Mouse (Mus musculus) brown adipose tissue, adult 24 weeks (tissue): Measurements from ENCODE around the gene Ppia. TPM values are rescaled to one million over a fixed set of nuclear protein-coding genes. Genes with fewer than 3 reads are reported as not detected.
A peak's percentile ranks its signal among the peaks of the same experiment; 100 is the strongest.
"Not testable (repeated sequence)": the region's sequence is repeated elsewhere in the genome, so short reads cannot be mapped to it uniquely, and the experiment has no call there.

ENCODE experiments used
- H3K27ac ChIP-seq: fragments of 200-500 bp; replicated peaks from 2 replicates; pipeline ENCODE4 v1.5.1; 2012; ENCODE audit warnings: low read depth, mild to moderate bottlenecking, low read length
- H3K4me1 ChIP-seq: fragments of 200-500 bp; 2 replicates; pipeline ENCODE4 v1.6.1; 2012; ENCODE audit warnings: low read length, mixed read lengths; ENCODE audit not compliant: control insufficient read depth, insufficient read depth, insufficient read length
- H3K4me3 ChIP-seq: fragments of 200-500 bp; 2 replicates; pipeline ENCODE4 v1.5.1; 2012; ENCODE audit warnings: low read depth, mild to moderate bottlenecking, low read length, moderate library complexity; ENCODE audit not compliant: insufficient read depth
- polyA plus RNA-seq: library from polyadenylated mRNA; stranded (reverse); fragments of >200 nt; gene quantifications from 2 replicates; pipeline ENCODE4 v1.2.4, GENCODE M21; 2012; ENCODE audit not compliant: missing spikeins, insufficient read depth, insufficient read length

The Ppia gene
- polyA plus RNA-seq, 1 experiment, result 2,277 TPM

DNA sequence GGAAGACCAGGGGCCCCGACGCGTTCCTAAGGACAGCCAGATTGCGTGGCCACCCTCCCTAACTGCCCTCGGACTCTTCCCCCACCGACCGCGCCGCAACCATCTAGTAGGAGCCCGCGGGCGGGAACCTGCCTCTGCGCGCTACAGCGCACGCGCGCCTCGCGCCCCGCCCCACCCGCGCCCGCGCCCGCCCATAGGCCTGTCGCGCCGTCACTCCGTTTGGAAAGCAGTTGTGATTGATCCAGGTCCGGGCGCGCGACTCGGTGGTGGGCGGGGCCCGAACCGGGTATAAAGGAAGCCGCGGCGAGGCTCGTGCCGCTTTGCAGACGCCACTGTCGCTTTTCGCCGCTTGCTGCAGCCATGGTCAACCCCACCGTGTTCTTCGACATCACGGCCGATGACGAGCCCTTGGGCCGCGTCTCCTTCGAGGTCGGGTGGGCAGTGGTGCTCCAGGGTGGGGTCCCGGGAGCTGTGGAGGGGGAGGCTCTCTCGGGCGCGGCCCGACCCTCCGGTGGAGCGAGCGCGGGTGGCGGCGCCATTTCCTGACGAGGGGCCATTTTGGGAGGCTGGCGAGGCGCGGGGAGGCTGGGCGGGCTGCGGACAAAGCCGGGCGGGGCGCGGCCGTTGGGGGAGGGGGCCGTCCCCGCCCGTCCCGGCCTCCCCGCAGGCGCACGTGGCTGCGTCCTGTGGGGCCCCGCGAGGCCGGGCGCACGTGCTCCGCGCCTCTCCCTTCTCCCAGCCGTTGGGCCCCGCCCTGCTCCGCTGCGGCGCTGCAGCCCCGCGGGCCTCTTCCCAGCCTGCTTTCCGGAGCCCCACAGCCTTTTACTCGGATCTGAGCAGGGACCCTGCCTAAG lies 535 bp downstream of the Ppia start:
- peak overlapping the region; percentile 97 for H3K27ac ChIP-seq
- peaks cover 6% of the 10 kb centered on the region; the same call in 1 of the 2 replicates for H3K4me1 ChIP-seq
- H3K4me3 ChIP-seq, result peak overlapping the region; percentile 91

DNA sequence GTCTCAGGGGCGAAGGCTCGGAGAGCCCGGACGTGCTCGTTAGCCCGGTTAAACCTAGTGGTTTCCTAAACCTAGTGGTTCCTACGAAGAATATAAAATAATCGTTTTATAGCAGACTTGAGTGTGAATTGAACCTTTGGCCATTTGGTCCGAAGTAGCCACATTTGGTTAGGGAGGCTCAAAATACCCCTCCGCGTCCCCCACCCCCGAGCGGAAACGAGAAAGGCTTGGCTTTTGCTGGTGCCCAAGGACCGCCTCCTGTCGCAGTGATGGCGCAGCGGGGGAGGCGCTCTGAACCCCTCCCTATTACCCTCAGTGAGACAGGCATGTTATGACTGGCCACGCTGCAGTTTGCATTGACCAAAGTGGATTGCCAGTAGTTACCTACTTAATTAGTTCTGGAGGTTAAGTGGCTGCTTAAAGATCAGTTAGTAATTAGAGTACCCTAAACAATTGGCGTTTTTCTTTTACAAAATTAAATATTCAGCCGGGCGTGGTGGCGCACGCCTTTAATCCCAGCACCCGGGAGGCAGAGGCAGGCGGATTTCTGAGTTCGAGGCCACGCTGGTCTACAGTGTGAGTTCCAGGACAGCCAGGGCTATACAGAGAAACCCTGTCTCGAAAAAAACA lies 1.3 kb downstream of the Ppia start:
- Histone ChIP-seq H3K27ac (peak overlapping the region; percentile 76), H3K4me3 (peak overlapping the region; percentile 91), H3K4me1 (peaks cover 6% of the 10 kb centered on the region; the same call in 1 of the 2 replicates)

DNA sequence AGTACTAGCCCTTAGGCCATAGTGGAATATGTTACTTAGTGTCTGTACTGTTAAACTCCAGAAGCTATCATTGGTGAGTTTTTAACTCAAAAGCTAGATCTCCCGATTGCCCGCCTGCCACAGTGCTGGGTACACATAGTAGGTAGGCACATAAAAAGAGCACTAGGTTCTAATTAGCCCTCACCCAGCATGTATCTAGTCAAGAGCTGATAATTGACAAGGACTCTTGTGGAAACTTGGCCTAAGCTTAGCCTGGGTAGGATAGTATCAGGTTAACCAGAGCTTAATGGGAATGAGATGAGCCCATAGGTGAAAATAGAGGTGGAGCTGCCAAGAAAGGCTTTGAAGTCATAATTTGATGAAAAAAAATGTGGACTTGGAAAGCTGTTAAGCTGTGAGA lies 1.8 kb downstream of the Ppia start:
- no peak overlapping the region for H3K27ac ChIP-seq
- peaks cover 6% of the 10 kb centered on the region; the same call in 1 of the 2 replicates for H3K4me1 ChIP-seq
- peak overlapping the region; percentile 91 for H3K4me3 ChIP-seq

DNA sequence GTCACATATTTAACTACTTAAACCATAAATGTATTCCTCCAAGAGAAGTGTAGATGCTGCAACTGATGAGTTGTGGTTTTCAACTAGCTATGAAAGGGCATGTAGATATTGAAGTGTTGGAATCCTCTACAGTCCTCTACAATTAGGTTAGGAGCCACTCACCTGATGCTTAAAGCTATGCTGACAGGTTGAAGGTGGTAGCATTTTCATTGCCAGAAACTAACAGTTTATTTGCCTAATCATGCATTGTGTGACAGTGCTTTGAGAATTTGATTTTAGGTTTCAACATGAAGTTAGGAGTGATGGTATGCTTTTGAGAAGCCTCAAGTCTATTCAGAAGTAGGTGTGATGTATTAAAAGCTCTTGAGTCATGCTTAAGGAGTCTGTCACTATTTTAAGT lies 2.2 kb downstream of the Ppia start:
- Histone ChIP-seq H3K4me1 (peaks cover 6% of the 10 kb centered on the region; the same call in 1 of the 2 replicates), H3K27ac (no peak overlapping the region), H3K4me3 (no peak overlapping the region)

DNA sequence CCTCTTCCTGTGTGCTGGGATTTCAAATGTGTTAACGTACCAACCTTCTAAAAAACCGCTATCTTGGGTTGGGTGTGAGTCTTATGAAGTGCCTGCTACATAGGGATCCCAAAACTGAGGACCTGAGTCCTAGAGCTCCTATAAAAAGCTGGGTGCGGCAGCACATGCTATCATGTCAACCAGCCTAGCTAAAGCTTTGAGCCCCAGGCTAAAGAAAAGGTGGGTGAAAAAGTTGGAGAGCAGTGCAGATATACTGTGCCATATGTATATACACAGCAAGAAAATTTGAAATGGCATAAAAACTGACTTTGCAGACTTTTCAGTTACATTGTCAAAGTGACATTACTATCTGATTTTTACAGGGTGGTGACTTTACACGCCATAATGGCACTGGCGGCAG lies 3.5 kb downstream of the Ppia start:
- no peak overlapping the region for H3K4me3 ChIP-seq
- peaks cover 6% of the 10 kb centered on the region; the same call in 1 of the 2 replicates for H3K4me1 ChIP-seq

DNA sequence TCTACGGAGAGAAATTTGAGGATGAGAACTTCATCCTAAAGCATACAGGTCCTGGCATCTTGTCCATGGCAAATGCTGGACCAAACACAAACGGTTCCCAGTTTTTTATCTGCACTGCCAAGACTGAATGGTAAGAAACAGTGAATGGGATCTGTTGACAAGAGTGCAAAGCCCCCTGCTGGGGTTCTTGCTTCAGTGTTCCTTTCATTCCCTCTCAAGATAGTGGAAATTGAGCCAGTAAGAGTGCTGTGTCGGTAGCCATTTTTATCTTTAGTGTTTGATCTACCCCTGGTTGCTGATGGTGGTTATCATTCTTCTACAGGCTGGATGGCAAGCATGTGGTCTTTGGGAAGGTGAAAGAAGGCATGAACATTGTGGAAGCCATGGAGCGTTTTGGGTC lies 3.9 kb downstream of the Ppia start:
- H3K4me3 ChIP-seq, H3K4me1 ChIP-seq, H3K27ac ChIP-seq: not testable (repeated sequence)

More for the DNA sequence above, 3.5 kb downstream of the Ppia start:
- H3K27ac ChIP-seq, result no peak overlapping the region

DNA sequence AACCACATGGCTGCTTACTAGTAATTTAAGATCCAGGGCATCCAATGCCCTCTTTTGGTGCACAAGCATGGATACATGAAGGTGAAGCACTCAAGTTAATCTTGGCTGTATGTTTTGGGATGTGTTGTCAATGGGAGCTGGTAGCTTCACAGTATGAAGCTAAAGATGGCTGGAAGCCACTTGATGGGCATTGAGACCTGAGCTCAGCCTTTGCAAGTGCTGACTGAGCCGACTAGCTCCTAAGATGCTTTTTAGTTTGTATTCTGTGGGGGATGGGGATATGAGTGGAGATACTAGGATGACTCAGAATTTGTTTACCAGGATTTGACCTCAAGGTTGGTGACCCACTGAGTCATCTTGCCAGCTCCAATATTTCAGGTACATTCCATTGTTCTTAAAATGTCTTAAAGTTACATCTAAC lies 5.0 kb downstream of the Ppia start:
- no peak overlapping the region for H3K27ac ChIP-seq

DNA sequence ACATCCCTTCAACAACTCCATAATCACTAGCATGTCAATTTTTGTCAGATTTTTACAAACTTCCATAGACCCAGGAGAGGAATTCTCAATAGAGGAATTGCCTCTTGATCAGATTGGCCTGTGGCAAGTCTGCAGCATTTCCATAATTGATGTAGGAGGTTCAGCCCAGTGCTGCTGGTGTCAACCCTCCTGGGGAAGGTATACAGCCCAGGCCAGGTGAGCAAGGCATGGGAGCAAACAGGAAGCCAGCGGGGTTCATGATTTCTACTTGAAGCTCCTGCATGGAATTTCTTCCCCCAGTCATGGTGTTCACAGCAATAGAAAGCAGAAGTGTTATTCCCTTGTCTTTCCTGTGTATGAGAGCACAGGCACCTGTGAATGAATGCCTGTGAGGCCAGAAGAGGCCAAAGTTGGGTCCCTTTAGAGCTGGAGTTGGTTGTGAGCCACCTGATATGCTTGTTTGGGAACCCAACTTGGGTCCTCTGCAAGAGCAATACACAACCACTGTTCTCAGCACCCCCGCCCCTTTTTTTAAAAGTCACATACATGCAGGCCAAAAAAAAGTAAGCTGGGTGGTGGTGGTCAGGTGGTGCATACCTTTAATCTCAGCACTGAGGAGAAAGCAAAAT lies 5.6 kb downstream of the Ppia start:
- Histone ChIP-seq H3K4me3 (no peak overlapping the region), H3K27ac (no peak overlapping the region), H3K4me1 (peaks cover 2% of the 10 kb centered on the region; the same call in 1 of the 2 replicates)

More for the DNA sequence above, 5.0 kb downstream of the Ppia start:
- H3K4me3 ChIP-seq, result no peak overlapping the region
- H3K4me1 ChIP-seq, result peaks cover 2% of the 10 kb centered on the region; the same call in 1 of the 2 replicates

DNA sequence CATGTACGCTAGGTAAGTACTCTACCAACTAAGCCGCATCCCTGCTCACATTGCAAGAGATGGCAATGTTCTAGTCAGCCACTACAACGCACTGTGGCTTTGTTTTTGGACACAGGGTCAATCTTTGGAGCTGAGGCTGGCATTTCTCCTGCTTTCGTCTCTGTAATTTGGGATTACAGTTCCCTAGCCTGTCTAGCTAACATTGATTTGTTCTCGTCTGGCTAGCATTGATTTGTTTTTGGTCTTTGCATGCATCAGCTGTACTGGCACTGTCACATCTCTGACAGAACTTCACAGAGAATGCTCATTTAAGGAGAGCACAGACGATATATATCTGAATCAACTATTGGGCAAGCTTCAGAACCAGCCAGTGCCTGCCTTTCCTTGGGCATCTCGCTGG lies 14.9 kb downstream of the Ppia start:
- Histone ChIP-seq H3K4me1 (no peaks in the 10 kb centered on the region), H3K27ac (no peak overlapping the region), H3K4me3 (no peak overlapping the region)

DNA sequence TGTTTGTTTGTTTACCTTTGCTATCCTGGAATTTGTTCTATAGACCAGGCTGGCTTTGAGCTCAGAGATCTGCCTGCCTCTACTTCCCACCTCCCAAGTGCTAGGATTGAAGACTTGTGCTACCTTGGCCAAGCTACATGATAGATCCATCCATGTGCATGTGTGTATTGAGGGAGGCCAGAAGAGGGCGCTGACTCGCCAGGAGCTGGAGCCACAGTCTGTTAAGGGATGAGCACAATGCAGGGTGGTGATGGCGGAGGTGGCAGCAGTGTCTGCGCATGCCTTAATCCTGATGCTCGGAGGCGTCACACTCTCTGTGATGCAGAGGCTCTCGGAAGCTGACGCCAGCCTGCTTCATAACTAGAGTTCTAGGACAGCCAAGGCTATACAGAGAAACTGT lies 21.2 kb downstream of the Ppia start:
- Histone ChIP-seq H3K4me3 (no peak overlapping the region), H3K27ac (no peak overlapping the region), H3K4me1 (no peaks in the 10 kb centered on the region)

DNA sequence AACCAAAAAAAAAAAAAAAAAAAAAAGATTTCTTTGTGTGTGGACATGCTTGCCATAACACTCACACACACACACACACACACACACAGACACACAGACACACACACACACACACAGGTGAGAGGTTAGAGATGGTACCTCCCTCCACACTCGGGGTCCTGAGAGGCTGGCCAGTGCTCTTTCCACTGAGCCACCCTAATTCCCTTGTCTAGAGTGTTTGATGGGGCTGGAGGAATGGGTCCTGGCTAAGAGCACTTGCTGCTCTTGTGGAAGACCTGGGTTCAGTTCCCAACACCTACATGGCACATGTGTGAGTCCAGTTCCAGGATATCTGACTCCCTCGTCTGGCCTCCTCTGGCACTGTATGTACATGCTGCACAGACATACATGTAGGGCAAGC lies 22.4 kb downstream of the Ppia start:
- H3K27ac ChIP-seq, result no peak overlapping the region

DNA sequence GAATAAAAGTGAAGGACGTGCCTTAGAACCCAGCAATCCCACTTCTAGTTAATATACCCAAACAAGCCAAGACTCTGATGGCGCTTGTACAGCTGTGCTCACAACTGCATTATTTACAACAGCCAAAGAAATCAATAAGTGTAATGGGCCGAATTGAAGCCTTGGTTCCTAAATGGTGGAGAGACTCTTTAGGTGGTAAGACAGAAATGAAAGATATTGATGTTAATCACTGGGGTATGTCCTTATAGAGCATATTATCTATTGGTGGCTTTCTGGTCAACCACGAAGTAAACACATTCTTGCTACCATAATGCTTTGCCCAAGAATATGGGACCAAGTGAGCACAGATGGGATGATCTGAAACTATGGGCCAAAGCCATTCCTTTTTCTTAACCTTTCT lies 24.9 kb downstream of the Ppia start:
- no peaks in the 10 kb centered on the region; the same call in 1 of the 2 replicates for H3K4me1 ChIP-seq
- no peak overlapping the region for H3K4me3 ChIP-seq

More for the DNA sequence above, 22.4 kb downstream of the Ppia start:
- Histone ChIP-seq H3K4me3 (no peak overlapping the region), H3K4me1 (no peaks in the 10 kb centered on the region; the same call in 1 of the 2 replicates)

DNA sequence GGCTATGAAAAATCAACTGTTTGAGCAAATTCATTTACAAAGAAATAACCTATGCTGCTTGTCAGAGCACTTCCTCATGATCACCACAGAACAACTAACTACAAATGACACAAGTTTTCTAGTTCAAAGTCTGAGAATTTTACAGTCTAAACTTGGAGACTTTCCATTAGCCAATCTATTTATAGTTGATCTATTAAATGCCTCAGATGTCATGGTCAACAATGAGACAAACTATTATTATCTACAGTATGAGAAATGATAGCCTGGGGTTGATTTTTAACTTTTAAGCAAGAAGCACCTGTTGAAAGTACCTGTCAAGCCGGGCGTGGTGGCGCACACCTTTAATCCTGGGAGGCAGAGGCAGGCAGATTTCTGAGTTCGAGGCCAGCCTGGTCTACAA lies 27.3 kb downstream of the Ppia start:
- no peak overlapping the region for H3K4me3 ChIP-seq
- H3K27ac ChIP-seq, result no peak overlapping the region
- no peaks in the 10 kb centered on the region; the same call in 1 of the 2 replicates for H3K4me1 ChIP-seq

More for the DNA sequence above, 24.9 kb downstream of the Ppia start:
- H3K27ac ChIP-seq, result no peak overlapping the region

DNA sequence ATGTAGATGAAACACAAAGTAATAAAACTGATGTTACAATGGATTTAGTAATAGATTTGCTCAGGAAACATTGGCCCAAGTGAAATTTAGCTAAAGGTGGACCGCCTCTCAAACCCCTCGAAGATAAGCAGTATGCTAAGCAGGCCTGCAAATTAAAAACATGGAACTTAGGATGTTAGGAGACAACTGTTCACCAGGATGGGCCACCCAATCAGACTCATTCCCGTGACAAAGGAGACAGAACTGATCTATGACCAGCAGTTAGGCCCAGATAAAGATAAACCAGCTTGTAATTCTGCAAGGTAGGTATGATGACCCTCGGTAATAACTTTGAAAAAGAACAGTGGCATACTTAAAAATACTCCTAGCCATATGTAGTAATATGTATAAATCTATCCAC lies 27.9 kb downstream of the Ppia start:
- Histone ChIP-seq H3K4me3 (peak overlapping the region; percentile 84), H3K27ac (no peak overlapping the region), H3K4me1 (no peaks in the 10 kb centered on the region; the same call in 1 of the 2 replicates)

DNA sequence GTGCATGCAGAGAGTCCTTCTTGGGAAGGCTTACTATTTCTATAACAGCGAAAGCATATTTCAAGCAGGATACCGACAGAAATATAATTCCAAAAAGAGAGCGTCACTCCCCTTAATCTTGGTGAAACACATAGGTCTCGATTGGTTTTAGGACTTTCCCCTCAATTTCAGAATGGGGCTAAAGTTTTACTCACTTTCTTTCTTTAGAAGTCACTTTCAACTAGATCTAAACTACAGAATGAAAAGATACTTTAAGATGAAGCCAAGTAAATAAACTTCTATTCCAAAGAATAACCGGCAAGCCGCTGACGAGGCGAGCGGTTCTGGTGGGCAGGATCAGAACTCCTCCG lies 28.5 kb downstream of the Ppia start:
- Histone ChIP-seq H3K4me1 (no peaks in the 10 kb centered on the region; the same call in 1 of the 2 replicates), H3K4me3 (peak overlapping the region; percentile 84), H3K27ac (peak overlapping the region; percentile 32)
